Mouse (Mus musculus) MEL (cell line): ENCODE results near the gene Nbas. TPM values are rescaled to one million over a fixed set of nuclear protein-coding genes. Genes with fewer than 3 reads are reported as not detected.

Source experiments
- DNase-seq: peaks from one replicate; pipeline ENCODE4 v3.0.0; 2011; ENCODE audit warnings: low read depth, low spot score
- H3K27ac ChIP-seq: 2 replicates; pipeline ENCODE4 v1.5.1; 2012; ENCODE audit warnings: low read depth, mild to moderate bottlenecking, control low read depth, low read length, moderate library complexity; ENCODE audit not compliant: control insufficient read depth
- H3K27me3 ChIP-seq, 2 experiments: fragments of 150-350 bp in 1 of 2; sonication (generic) in 1 of 2; 2 replicates each; pipeline ENCODE4 v1.6.1; 2012; ENCODE audit warnings: low read length in 2 of 2, mild to moderate bottlenecking in 2 of 2, improper control_type of control experiment in 1 of 2, moderate library complexity in 1 of 2; ENCODE audit not compliant: insufficient read depth in 2 of 2, control insufficient read depth in 1 of 2
- H3K36me3 ChIP-seq, 2 experiments: 2 replicates each; pipeline ENCODE4 v1.6.1; 2012 to 2014; ENCODE audit warnings: low read length in 2 of 2, improper control_type of control experiment in 1 of 2, inconsistent platforms in 1 of 2, mild to moderate bottlenecking in 1 of 2; ENCODE audit not compliant: insufficient read depth in 2 of 2, control insufficient read depth in 1 of 2
- H3K4me1 ChIP-seq, 2 experiments: fragments of 150-350 bp in 1 of 2; sonication (generic) in 1 of 2; 2 replicates each; pipeline ENCODE4 v1.6.1; 2012; ENCODE audit warnings: low read length in 2 of 2, improper control_type of control experiment in 1 of 2, mild to moderate bottlenecking in 1 of 2; ENCODE audit not compliant: insufficient read depth in 2 of 2, control insufficient read depth in 1 of 2
- H3K4me3 ChIP-seq, 2 experiments: fragments of 150-350 bp in 1 of 2; sonication (generic) in 1 of 2; 2 replicates each; pipeline ENCODE4 v1.5.1; 2012; ENCODE audit warnings: low read depth in 2 of 2, low read length in 2 of 2, mild to moderate bottlenecking in 2 of 2, moderate library complexity in 2 of 2, control low read depth in 1 of 2, improper control_type of control experiment in 1 of 2; ENCODE audit not compliant: control insufficient read depth in 1 of 2, insufficient read depth in 1 of 2
- H3K79me2 ChIP-seq: 2 replicates; pipeline ENCODE4 v1.6.1; 2012; ENCODE audit warnings: mild to moderate bottlenecking, low read length, moderate library complexity; ENCODE audit not compliant: control insufficient read depth, poor library complexity, insufficient read depth
- H3K9ac ChIP-seq: 2 replicates; pipeline ENCODE4 v1.6.1; 2012; ENCODE audit warnings: low read depth, mild to moderate bottlenecking, control low read depth, low read length, moderate library complexity; ENCODE audit not compliant: control insufficient read depth, poor library complexity, severe bottlenecking
- H3K9me3 ChIP-seq: fragments of 150-350 bp; sonication (generic); replicated peaks from 2 replicates; pipeline ENCODE4 v1.6.1; 2012; ENCODE audit warnings: mild to moderate bottlenecking, low read length, improper control_type of control experiment, moderate library complexity; ENCODE audit not compliant: insufficient read depth
- CHD1 ChIP-seq: IDR thresholded peaks from 2 replicates; pipeline ENCODE4 v1.6.1; 2012; ENCODE audit warnings: low read depth, mild to moderate bottlenecking, inconsistent platforms, low read length, improper control_type of control experiment
- CHD2 ChIP-seq: IDR thresholded peaks from 2 replicates; pipeline ENCODE4 v1.6.1; 2011; ENCODE audit warnings: low read length, improper control_type of control experiment
- CTCF ChIP-seq, 3 experiments: IDR thresholded peaks in 2 of 3; conservative IDR thresholded peaks in 1 of 3; 2 replicates each; pipeline ENCODE4 v1.5.1; 2011 to 2012; ENCODE audit warnings: low read length in 3 of 3, low read depth in 2 of 3, mild to moderate bottlenecking in 2 of 3, improper control_type of control experiment in 1 of 3, inconsistent platforms in 1 of 3, mixed read lengths in 1 of 3, moderate library complexity in 1 of 3; ENCODE audit not compliant: control insufficient read depth in 1 of 3, insufficient read depth in 1 of 3, poor library complexity in 1 of 3, severe bottlenecking in 1 of 3
- E2F4 ChIP-seq: IDR thresholded peaks from 2 replicates; pipeline ENCODE4 v1.6.1; 2011; ENCODE audit warnings: low read depth, low read length, improper control_type of control experiment, borderline replicate concordance
- ELF1 ChIP-seq: IDR thresholded peaks from 2 replicates; pipeline ENCODE4 v1.6.1; 2014; ENCODE audit warnings: low read depth, mild to moderate bottlenecking, inconsistent platforms, low read length, improper control_type of control experiment, moderate library complexity
- EP300 ChIP-seq, 2 experiments: IDR thresholded peaks; 2 replicates each; pipeline ENCODE4 v1.6.1; 2011; ENCODE audit warnings: improper control_type of control experiment in 2 of 2, low read length in 2 of 2, low read depth in 1 of 2, mild to moderate bottlenecking in 1 of 2
- GABPA ChIP-seq: IDR thresholded peaks from 2 replicates; pipeline ENCODE4 v1.6.1; 2012; ENCODE audit warnings: low read depth, mild to moderate bottlenecking, inconsistent platforms, low read length, improper control_type of control experiment, moderate library complexity
- HCFC1 ChIP-seq: IDR thresholded peaks from 2 replicates; pipeline ENCODE4 v1.6.1; 2012; ENCODE audit warnings: low read depth, mild to moderate bottlenecking, inconsistent platforms, low read length, improper control_type of control experiment, moderate library complexity
- JUND ChIP-seq: IDR thresholded peaks from 2 replicates; pipeline ENCODE4 v1.6.1; 2011; ENCODE audit warnings: low read depth, mild to moderate bottlenecking, improper control_type of control experiment, low read length
- KAT2A ChIP-seq: conservative IDR thresholded peaks from 2 replicates; pipeline ENCODE4 v1.6.1; 2012; ENCODE audit warnings: low read depth, low read length, improper control_type of control experiment, inconsistent platforms
- MAFK ChIP-seq: IDR thresholded peaks from 2 replicates; pipeline ENCODE4 v1.6.1; 2011; ENCODE audit warnings: low read depth, mild to moderate bottlenecking, low read length, improper control_type of control experiment, borderline replicate concordance
- MEF2A ChIP-seq: IDR thresholded peaks from 2 replicates; pipeline ENCODE4 v1.6.1; 2014; ENCODE audit warnings: low read depth, mild to moderate bottlenecking, inconsistent platforms, low read length, improper control_type of control experiment; ENCODE audit not compliant: poor library complexity, insufficient replicate concordance, severe bottlenecking; ENCODE audit errors: extremely low read depth
- MYB ChIP-seq: IDR thresholded peaks from 2 replicates; pipeline ENCODE4 v1.6.1; 2011; ENCODE audit warnings: mild to moderate bottlenecking, low read depth, low read length, improper control_type of control experiment
- MYC ChIP-seq: IDR thresholded peaks from 2 replicates; pipeline ENCODE4 v1.6.1; 2011; ENCODE audit warnings: low read depth, mild to moderate bottlenecking, low read length, improper control_type of control experiment, moderate library complexity
- NELFE ChIP-seq: IDR thresholded peaks from 2 replicates; pipeline ENCODE4 v1.6.1; 2011; ENCODE audit warnings: low read depth, low read length, improper control_type of control experiment
- POLR2AphosphoS2 ChIP-seq: IDR thresholded peaks from 2 replicates; pipeline ENCODE4 v1.6.1; 2011; ENCODE audit warnings: low read length, improper control_type of control experiment
- POLR2AphosphoS5 ChIP-seq: IDR thresholded peaks from 2 replicates; pipeline ENCODE4 v1.6.1; 2012; ENCODE audit warnings: low read depth, borderline replicate concordance, mild to moderate bottlenecking, inconsistent platforms, low read length, moderate library complexity, mixed read lengths
- RCOR1 ChIP-seq: IDR thresholded peaks from 2 replicates; pipeline ENCODE4 v1.6.1; 2012; ENCODE audit warnings: low read depth, mild to moderate bottlenecking, inconsistent platforms, low read length, improper control_type of control experiment
- SIN3A ChIP-seq: IDR thresholded peaks from 2 replicates; pipeline ENCODE4 v1.6.1; 2012; ENCODE audit warnings: low read length, improper control_type of control experiment, inconsistent platforms
- SMC3 ChIP-seq: IDR thresholded peaks from 2 replicates; pipeline ENCODE4 v1.6.1; 2011; ENCODE audit warnings: low read depth, low read length, improper control_type of control experiment
- TAL1 ChIP-seq: IDR thresholded peaks from 2 replicates; pipeline ENCODE4 v1.6.1; 2012; ENCODE audit warnings: mild to moderate bottlenecking, inconsistent platforms, low read length, moderate library complexity, mixed read lengths
- UBTF ChIP-seq: IDR thresholded peaks from 2 replicates; pipeline ENCODE4 v1.6.1; 2012; ENCODE audit warnings: low read depth, mild to moderate bottlenecking, inconsistent platforms, low read length, improper control_type of control experiment, moderate library complexity, borderline replicate concordance; ENCODE audit not compliant: insufficient read depth
- USF1 ChIP-seq: IDR thresholded peaks from 2 replicates; pipeline ENCODE4 v1.6.1; 2014; ENCODE audit warnings: low read depth, mild to moderate bottlenecking, inconsistent platforms, low read length, improper control_type of control experiment, moderate library complexity
- USF2 ChIP-seq, 2 experiments: IDR thresholded peaks; 2 replicates each; pipeline ENCODE4 v1.6.1; 2011 to 2012; ENCODE audit warnings: improper control_type of control experiment in 2 of 2, low read length in 2 of 2, borderline replicate concordance in 1 of 2, inconsistent platforms in 1 of 2, low read depth in 1 of 2, mild to moderate bottlenecking in 1 of 2; ENCODE audit not compliant: insufficient read depth in 1 of 2
- ZC3H11A ChIP-seq: IDR thresholded peaks from 2 replicates; pipeline ENCODE4 v1.6.1; 2012; ENCODE audit warnings: low read depth, mild to moderate bottlenecking, inconsistent platforms, low read length, improper control_type of control experiment
- ZMIZ1 ChIP-seq: IDR thresholded peaks from 2 replicates; pipeline ENCODE4 v1.6.1; 2012; ENCODE audit warnings: low read depth, mild to moderate bottlenecking, inconsistent platforms, low read length, improper control_type of control experiment, moderate library complexity
- polyA plus RNA-seq, 2 experiments: library from polyadenylated mRNA; stranded (reverse) in 1 of 2; unstranded in 1 of 2; fragments of >175 nt in 1 of 2; fragments of >200 nt in 1 of 2; gene quantifications; 2 replicates each; pipeline versions ENCODE4 v1.2.1 to v1.2.4; 2012; ENCODE audit warnings: low replicate concordance in 2 of 2, low read depth in 1 of 2; ENCODE audit not compliant: insufficient read length in 2 of 2, insufficient read depth in 1 of 2, missing spikeins in 1 of 2
- total RNA-seq: library from RNA; depleted of rRNA; stranded (reverse); fragments of 300-350 nt; gene quantifications from 2 replicates; pipeline ENCODE4 v1.2.3, GENCODE M21; 2012

Gene Nbas
- total and polyA plus RNA-seq, 3 experiments = 24.2 to 25.7 TPM; not detected in 1

GRCm38 (mm10) chr12:13607021-13607420 is 338.1 kb downstream of the Nbas start:
- TF ChIP-seq SMC3 (no peak), ZC3H11A (no peak), POLR2AphosphoS5 (no peak), UBTF (no peak), MYB (no peak), E2F4 (no peak), MAFK (no peak), USF1 (no peak), CHD1 (no peak), NELFE (no peak), MYC (no peak), GABPA (no peak), HCFC1 (no peak)
- Histone ChIP-seq H3K9ac (no peak overlapping the region), H3K27me3 (no peaks in the 10 kb centered on the region; a peak in 1 of 4 replicates), H3K27ac (no peak overlapping the region), H3K79me2 (no peaks in the 10 kb centered on the region), H3K4me1 (no peaks in the 10 kb centered on the region), H3K9me3 (no peaks in the 10 kb centered on the region), H3K4me3 (no peak overlapping the region), H3K36me3 (no peaks in the 10 kb centered on the region)
- DNase-seq = no peak

GRCm38 (mm10) chr12:13609027-13609426 is 340.1 kb downstream of the Nbas start:
- no peak overlapping the region for H3K4me3 ChIP-seq
- no peaks in the 10 kb centered on the region for H3K9me3 ChIP-seq
- TF ChIP-seq MEF2A (no peak), GABPA (no peak), MYB (no peak), CHD1 (no peak), POLR2AphosphoS2 (no peak), TAL1 (no peak), POLR2AphosphoS5 (no peak), EP300 (IDR thresholded peaks at IDR 0.05; ENCODE audit: low read depth in 1 of 2, low read length in 2 of 2) (no peak), ELF1 (no peak), CHD2 (no peak), JUND (no peak), CTCF (IDR thresholded peaks at IDR 0.05 in 2 of 3, conservative IDR thresholded peaks at IDR 0.05 in 1 of 3; ENCODE audit: control insufficient read depth in 1 of 3, insufficient read depth in 1 of 3, low read depth in 2 of 3, low read length in 3 of 3, poor library complexity in 1 of 3, severe bottlenecking in 1 of 3) (no peak), NELFE (no peak), USF2 (IDR thresholded peaks at IDR 0.05; ENCODE audit: borderline replicate concordance in 1 of 2, insufficient read depth in 1 of 2, low read depth in 1 of 2, low read length in 2 of 2) (no peak), SIN3A (no peak), KAT2A (no peak), RCOR1 (no peak), ZMIZ1 (no peak)
- TF ChIP-seq, all 39 proteins: peak for 0
- Histone ChIP-seq H3K36me3 (no peaks in the 10 kb centered on the region), H3K27ac (no peak overlapping the region), H3K27me3 (no peaks in the 10 kb centered on the region; a peak in 1 of 4 replicates), H3K9ac (no peak overlapping the region), H3K79me2 (no peaks in the 10 kb centered on the region), H3K4me1 (no peaks in the 10 kb centered on the region)
- no peak for DNase-seq
